Mouse (Mus musculus) spleen, postnatal 4 days (tissue): ENCODE measurements around the gene Rpl41.
"Not testable (repeated sequence)": the region's sequence is repeated elsewhere in the genome, so short reads cannot be mapped to it uniquely, and the experiment has no call there.

Source experiments
- DNase-seq, 2 experiments: peaks; one replicate each; pipeline ENCODE4 v3.0.0; 2022; ENCODE audit warnings: low spot score in 2 of 2

Gene Rpl41

GRCm38 (mm10) chr10:128524732-128525662, 24.1 kb downstream of the Rpl41 start:
- DNase-seq = peak; percentile 63 to 86

GRCm38 (mm10) chr10:128524111-128524731, 24.9 kb downstream of the Rpl41 start:
- DNase-seq = no peak

GRCm38 (mm10) chr10:128522351-128522750, 26.8 kb downstream of the Rpl41 start:
- DNase-seq = no peak

- DNase-seq = no peak
Observed at GRCm38 (mm10) chr10:128520591-128520990, 28.5 kb downstream of the Rpl41 start.

- no peak for DNase-seq
Observed at GRCm38 (mm10) chr10:128518833-128519232, 30.3 kb downstream of the Rpl41 start.

GRCm38 (mm10) chr10:128516677-128517076, 32.4 kb downstream of the Rpl41 start:
- DNase-seq = no peak

GRCm38 (mm10) chr10:128516029-128516428, 33.1 kb downstream of the Rpl41 start:
- no peak for DNase-seq

- DNase-seq = no peak
Observed at GRCm38 (mm10) chr10:128515044-128515443, 34.1 kb downstream of the Rpl41 start.

- no peak for DNase-seq
Observed at GRCm38 (mm10) chr10:128511761-128512160, 37.3 kb downstream of the Rpl41 start.

GRCm38 (mm10) chr10:128511189-128511588, 37.9 kb downstream of the Rpl41 start:
- no peak for DNase-seq

- DNase-seq = no peak
Observed at GRCm38 (mm10) chr10:128510301-128510700, 38.8 kb downstream of the Rpl41 start.

- no peak for DNase-seq
Observed at GRCm38 (mm10) chr10:128509831-128510230, 39.3 kb downstream of the Rpl41 start.

- no peak for DNase-seq
Observed at GRCm38 (mm10) chr10:128509203-128509602, 39.9 kb downstream of the Rpl41 start.

GRCm38 (mm10) chr10:128508260-128508659, 40.8 kb downstream of the Rpl41 start:
- no peak for DNase-seq

- no peak for DNase-seq
Observed at GRCm38 (mm10) chr10:128505974-128506373, 43.1 kb downstream of the Rpl41 start.

GRCm38 (mm10) chr10:128505371-128505667, 43.8 kb downstream of the Rpl41 start:
- DNase-seq = not testable (repeated sequence)

- DNase-seq = no peak
Observed at GRCm38 (mm10) chr10:128504641-128505370, 44.3 kb downstream of the Rpl41 start.

GRCm38 (mm10) chr10:128504012-128504411, 45.1 kb downstream of the Rpl41 start:
- no peak for DNase-seq

- no peak for DNase-seq
Observed at GRCm38 (mm10) chr10:128503532-128503931, 45.6 kb downstream of the Rpl41 start.

GRCm38 (mm10) chr10:128502341-128502740, 46.8 kb downstream of the Rpl41 start:
- DNase-seq = no peak

GRCm38 (mm10) chr10:128499116-128499671, 49.9 kb downstream of the Rpl41 start:
- DNase-seq = peak; percentile 49 to 78

GRCm38 (mm10) chr10:128498590-128498989, 50.5 kb downstream of the Rpl41 start, which contains the start of gene Myl6b:
Gene Myl6b (minus strand): TSS chr10:128498685.
- peak; percentile 93 to 96 for DNase-seq
